Mouse (Mus musculus) kidney, embryonic 16.5 days (tissue): Measurements from ENCODE around the gene Anks1b. TPM values are rescaled to one million over a fixed set of nuclear protein-coding genes. Genes with fewer than 3 reads are reported as not detected.

Source experiments
- ATAC-seq: fragments of 200-750 bp; cut with Nextera tagmentation; 2 replicates; pipeline ENCODE4 v1.8.0; 2017; ENCODE audit warnings: moderate TSS enrichment; ENCODE audit not compliant: low FRiP score, low TSS enrichment
- H3K27ac ChIP-seq: fragments of 300-500 bp; sonication (generic); 2 replicates; pipeline ENCODE4 v1.5.1; 2014; ENCODE audit warnings: low read length
- H3K27me3 ChIP-seq: fragments of 300-500 bp; sonication (generic); 2 replicates; pipeline ENCODE4 v1.6.1; 2014; ENCODE audit warnings: low read length, control low read depth, mixed read lengths; ENCODE audit not compliant: insufficient read depth
- H3K36me3 ChIP-seq: fragments of 300-500 bp; sonication (generic); 2 replicates; pipeline ENCODE4 v1.6.1; 2014; ENCODE audit warnings: low read length, control low read depth, mixed read lengths; ENCODE audit not compliant: insufficient read depth
- H3K4me1 ChIP-seq: fragments of 300-500 bp; sonication (generic); 2 replicates; pipeline ENCODE4 v1.6.1; 2014; ENCODE audit warnings: low read length, control low read depth, mixed read lengths; ENCODE audit not compliant: insufficient read depth
- H3K4me2 ChIP-seq: fragments of 300-500 bp; sonication (generic); replicated peaks from 2 replicates; pipeline ENCODE4 v1.6.1; 2014; ENCODE audit warnings: low read depth, low read length
- H3K4me3 ChIP-seq: fragments of 300-500 bp; sonication (generic); 2 replicates; pipeline ENCODE4 v1.5.1; 2014; ENCODE audit warnings: mild to moderate bottlenecking, low read length
- H3K9ac ChIP-seq: fragments of 300-500 bp; sonication (generic); replicated peaks from 2 replicates; pipeline ENCODE4 v1.6.1; 2014; ENCODE audit warnings: low read length
- H3K9me3 ChIP-seq: fragments of 300-500 bp; sonication (generic); 2 replicates; pipeline ENCODE4 v1.6.1; 2016; ENCODE audit warnings: low read length, control low read depth
- WGBS: fragments of 180-500 bp; shearing (Covaris S2); extraction: QIAGEN DNeasy Blood & Tissue Kit; methylation state at CpG from one replicate; pipeline ENCODE4 v1.1.7; 2014; 5-methylcytosine and 5-hydroxymethylcytosine counted together
- polyA plus RNA-seq: library from polyadenylated mRNA; unstranded; fragments of >200 nt; fragmentation: Nextera tagmentation; extraction: Ambion mirVana; gene quantifications from 2 replicates; pipeline ENCODE4 v1.2.1, GENCODE M21; 2015

Anks1b gene
- polyA plus RNA-seq, 1 experiment from 2014 or later, result 2.2 TPM

DNA sequence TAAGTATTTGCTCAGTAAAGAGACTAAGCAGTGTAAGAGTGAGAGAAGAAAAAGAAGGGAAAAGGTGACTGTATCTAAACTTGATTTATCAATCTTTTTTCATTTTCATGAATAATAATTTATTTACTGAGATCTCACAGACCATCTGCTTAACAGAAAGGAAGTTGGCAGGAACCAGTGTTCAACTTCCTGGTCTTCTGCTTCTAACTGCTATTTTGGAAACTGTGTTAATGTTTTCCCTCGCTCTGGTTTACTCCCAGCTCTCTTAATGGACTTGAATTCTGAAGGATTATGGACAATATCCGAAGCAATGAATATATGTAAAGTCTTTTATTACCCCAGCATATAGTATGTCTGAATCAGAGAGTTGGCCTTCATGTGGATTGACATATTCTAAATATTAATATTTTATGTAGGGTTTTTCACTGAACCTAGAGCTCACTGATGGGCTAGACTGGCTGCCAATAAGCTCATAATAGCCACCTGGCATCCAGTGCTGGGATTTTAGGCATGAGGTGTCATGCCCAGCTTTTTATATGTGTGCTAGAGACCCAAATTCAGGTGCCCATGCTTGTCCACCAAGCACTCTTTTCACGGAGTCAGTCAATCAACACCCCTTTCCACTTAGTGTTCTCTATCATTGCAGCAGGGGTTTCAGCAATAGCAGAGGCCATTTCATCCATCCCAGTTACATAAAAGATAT lies 349.6 kb downstream of the Anks1b start:
- Histone ChIP-seq H3K9me3 (no peaks in the 10 kb centered on the region), H3K4me2 (no peak overlapping the region), H3K4me1 (no peaks in the 10 kb centered on the region), H3K9ac (no peak overlapping the region), H3K27me3 (no peaks in the 10 kb centered on the region), H3K27ac (no peak overlapping the region), H3K36me3 (no peaks in the 10 kb centered on the region), H3K4me3 (no peak overlapping the region)
- WGBS, result 81% methylated on average over 3 of the region's 3 CpGs
- no peak for ATAC-seq

DNA sequence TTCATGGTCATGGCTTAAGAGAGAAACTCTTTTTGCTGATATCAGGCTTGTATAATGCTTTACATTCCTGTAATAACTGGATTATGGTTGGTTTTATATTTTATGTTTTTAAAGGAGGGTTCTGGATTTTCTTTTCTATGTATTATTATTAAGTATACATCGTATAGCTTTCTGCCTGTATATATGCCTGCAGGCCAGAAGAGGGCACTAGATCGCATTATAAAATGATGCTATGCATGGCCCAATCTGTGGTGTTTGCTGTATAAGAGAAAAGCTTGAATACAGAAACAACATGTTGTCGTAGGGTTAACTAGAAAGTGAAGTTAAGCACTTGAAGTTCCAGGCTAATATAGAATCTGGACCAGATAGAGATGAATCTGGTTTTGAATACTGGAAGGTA lies 362.0 kb downstream of the Anks1b start:
- H3K27ac ChIP-seq, result no peak overlapping the region
- H3K9me3 ChIP-seq, result no peaks in the 10 kb centered on the region
- no peak for ATAC-seq
- no peak overlapping the region for H3K4me3 ChIP-seq
- no peaks in the 10 kb centered on the region for H3K27me3 ChIP-seq
- 72% methylated on average over 3 of the region's 3 CpGs for WGBS
- no peaks in the 10 kb centered on the region for H3K36me3 ChIP-seq
- no peak overlapping the region for H3K9ac ChIP-seq
- H3K4me2 ChIP-seq, result no peak overlapping the region
- H3K4me1 ChIP-seq, result no peaks in the 10 kb centered on the region

- 83% methylated on average over 3 of the region's 3 CpGs for WGBS
- Histone ChIP-seq H3K9ac (no peak overlapping the region), H3K27me3 (no peaks in the 10 kb centered on the region), H3K27ac (no peak overlapping the region), H3K9me3 (no peaks in the 10 kb centered on the region), H3K4me1 (no peaks in the 10 kb centered on the region), H3K36me3 (no peaks in the 10 kb centered on the region), H3K4me2 (no peak overlapping the region), H3K4me3 (no peak overlapping the region)
- ATAC-seq, result no peak
These were observed 364.0 kb downstream of the Anks1b start for GRCm38 (mm10) chr10:90237290-90237689.

DNA sequence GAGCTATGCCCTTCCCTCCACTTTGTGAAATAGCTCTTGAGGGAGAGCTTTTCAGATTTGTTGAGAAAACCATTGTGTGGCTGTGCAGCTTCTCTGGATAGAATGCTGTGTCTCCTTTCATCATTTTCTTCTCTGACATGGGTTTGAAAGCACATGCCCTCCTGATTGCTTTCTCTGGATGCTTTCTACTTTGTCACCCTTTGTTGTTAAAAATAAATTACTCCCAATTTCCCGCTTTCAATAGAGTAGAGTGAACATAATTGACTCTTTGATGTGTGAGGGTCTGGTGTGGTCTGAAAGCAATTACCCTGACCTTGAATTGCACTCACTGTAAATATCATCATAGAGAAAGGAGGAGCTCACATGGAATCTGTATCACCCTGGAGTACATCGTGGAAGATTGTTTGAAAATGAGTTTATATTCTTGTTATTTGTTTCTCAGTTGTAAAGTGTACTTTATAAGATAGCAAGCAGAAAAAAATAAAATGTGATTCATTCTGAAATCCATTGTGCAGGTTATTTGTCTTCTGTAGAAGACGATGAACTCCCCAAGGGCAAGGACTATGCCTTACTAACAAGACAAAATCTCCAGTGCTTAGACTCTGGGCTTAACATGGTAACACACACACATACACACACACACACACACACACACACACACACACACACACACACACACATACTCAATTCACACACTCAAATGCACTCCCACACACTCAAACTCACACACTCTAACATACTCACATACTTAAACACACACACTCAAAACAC lies 385.8 kb downstream of the Anks1b start:
- no peak overlapping the region for H3K9ac ChIP-seq
- H3K36me3 ChIP-seq, result no peaks in the 10 kb centered on the region
- H3K4me3 ChIP-seq, result no peak overlapping the region
- H3K27ac ChIP-seq, result no peak overlapping the region
- no peak for ATAC-seq
- H3K27me3 ChIP-seq, result no peaks in the 10 kb centered on the region
- H3K4me2 ChIP-seq, result no peak overlapping the region
- WGBS, result 47% methylated on average over 3 of the region's 3 CpGs
- H3K4me1 ChIP-seq, result no peaks in the 10 kb centered on the region
- H3K9me3 ChIP-seq, result no peaks in the 10 kb centered on the region

- Histone ChIP-seq H3K9ac (no peak overlapping the region), H3K36me3 (no peaks in the 10 kb centered on the region), H3K4me2 (no peak overlapping the region), H3K27ac (no peak overlapping the region), H3K27me3 (no peaks in the 10 kb centered on the region), H3K4me1 (no peaks in the 10 kb centered on the region), H3K9me3 (no peaks in the 10 kb centered on the region), H3K4me3 (no peak overlapping the region)
- ATAC-seq, result no peak
- WGBS, result 95% methylated on average over 1 of the region's 1 CpGs
These were observed 398.0 kb downstream of the Anks1b start for GRCm38 (mm10) chr10:90271321-90271720.

DNA sequence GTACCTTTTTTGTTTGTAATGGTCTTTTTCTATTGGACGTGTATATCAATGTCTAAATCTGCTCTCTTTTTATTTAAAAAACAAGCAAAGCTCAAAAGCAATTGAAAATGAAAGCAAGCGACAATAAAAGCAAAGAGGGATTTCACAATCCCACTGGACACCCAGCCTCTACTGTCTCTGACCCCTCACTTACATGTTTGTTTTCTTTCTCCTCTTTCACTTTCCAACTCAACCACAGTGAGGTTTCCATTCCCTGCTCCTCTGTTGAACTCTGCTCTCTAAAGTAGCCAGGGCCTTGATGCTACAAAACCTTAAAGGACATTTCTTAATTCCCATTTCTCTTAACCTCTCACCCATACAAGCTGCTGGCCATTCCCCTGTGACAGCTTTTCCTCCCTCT lies 400.0 kb downstream of the Anks1b start:
- Histone ChIP-seq H3K9me3 (no peaks in the 10 kb centered on the region), H3K4me2 (no peak overlapping the region), H3K4me1 (no peaks in the 10 kb centered on the region), H3K9ac (no peak overlapping the region), H3K27ac (no peak overlapping the region), H3K27me3 (no peaks in the 10 kb centered on the region), H3K36me3 (no peaks in the 10 kb centered on the region), H3K4me3 (no peak overlapping the region)
- ATAC-seq, result no peak
- WGBS, result 69% methylated on average over 2 of the region's 2 CpGs

GRCm38 (mm10) chr10:90286589-90286988 lies 413.3 kb downstream of the Anks1b start:
- 20% methylated on average over 1 of the region's 1 CpGs for WGBS
- H3K4me1 ChIP-seq, result no peaks in the 10 kb centered on the region
- no peaks in the 10 kb centered on the region for H3K9me3 ChIP-seq
- H3K36me3 ChIP-seq, result no peaks in the 10 kb centered on the region
- peak; percentile 85 for ATAC-seq
- no peak overlapping the region for H3K9ac ChIP-seq
- H3K27ac ChIP-seq, result no peak overlapping the region
- no peak overlapping the region for H3K4me3 ChIP-seq
- no peaks in the 10 kb centered on the region for H3K27me3 ChIP-seq
- no peak overlapping the region for H3K4me2 ChIP-seq

GRCm38 (mm10) chr10:90303249-90303648 lies 429.9 kb downstream of the Anks1b start:
- Histone ChIP-seq H3K4me3 (no peak overlapping the region), H3K9ac (no peak overlapping the region), H3K4me1 (no peaks in the 10 kb centered on the region), H3K9me3 (no peaks in the 10 kb centered on the region), H3K27me3 (no peaks in the 10 kb centered on the region), H3K27ac (no peak overlapping the region), H3K36me3 (no peaks in the 10 kb centered on the region), H3K4me2 (no peak overlapping the region)
- no peak for ATAC-seq
- 73% methylated on average over 1 of the region's 1 CpGs for WGBS

GRCm38 (mm10) chr10:90306156-90306555 lies 432.8 kb downstream of the Anks1b start:
- H3K9me3 ChIP-seq, result no peaks in the 10 kb centered on the region
- no peak overlapping the region for H3K4me3 ChIP-seq
- no peak overlapping the region for H3K4me2 ChIP-seq
- no peak overlapping the region for H3K9ac ChIP-seq
- H3K27ac ChIP-seq, result no peak overlapping the region
- no peaks in the 10 kb centered on the region for H3K4me1 ChIP-seq
- no peaks in the 10 kb centered on the region for H3K27me3 ChIP-seq
- ATAC-seq, result no peak
- no peaks in the 10 kb centered on the region for H3K36me3 ChIP-seq

- no peaks in the 10 kb centered on the region for H3K4me1 ChIP-seq
- H3K4me2 ChIP-seq, result no peak overlapping the region
- no peaks in the 10 kb centered on the region for H3K9me3 ChIP-seq
- no peak overlapping the region for H3K9ac ChIP-seq
- ATAC-seq, result no peak
- no peak overlapping the region for H3K4me3 ChIP-seq
- no peaks in the 10 kb centered on the region for H3K27me3 ChIP-seq
- WGBS, result 78% methylated on average over 5 of the region's 5 CpGs
- no peak overlapping the region for H3K27ac ChIP-seq
- no peaks in the 10 kb centered on the region for H3K36me3 ChIP-seq
These were observed 434.7 kb downstream of the Anks1b start for GRCm38 (mm10) chr10:90307931-90308555.
